Mouse (Mus musculus): ENCODE measurements around the gene Gm10518.

Gene Gm10518

GRCm38 (mm10) chr1:179824549-179824948 is 21.4 kb downstream of the Gm10518 start:
- no peak for TF ChIP-seq GATA4 (IDR thresholded peaks at IDR 0.05; ENCODE audit: insufficient replicate concordance, low read length)

DNA sequence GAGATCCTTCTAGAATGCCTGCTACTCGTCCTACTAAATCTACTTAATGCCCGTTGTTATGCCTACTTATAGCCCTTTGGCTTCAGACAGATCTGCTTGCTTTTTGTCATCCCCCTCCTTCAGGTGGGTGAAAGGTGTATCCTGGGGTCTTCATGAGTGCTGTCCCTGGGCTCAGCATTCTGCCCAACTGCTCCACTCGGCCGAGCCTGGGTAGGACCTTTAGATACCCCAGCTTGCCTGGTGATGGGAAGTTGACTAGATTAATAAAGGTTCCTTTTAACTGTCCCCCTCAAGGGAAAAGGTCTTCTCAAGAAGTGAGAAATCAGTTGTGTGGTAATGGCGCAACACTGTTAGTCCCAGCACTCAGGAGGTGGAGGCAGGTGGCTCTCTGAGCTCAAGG is 24.9 kb downstream of the Gm10518 start:
- TF ChIP-seq GATA4 (IDR thresholded peaks at IDR 0.05; ENCODE audit: insufficient replicate concordance, low read length), result no peak

- no peak for TF ChIP-seq GATA4 (IDR thresholded peaks at IDR 0.05; ENCODE audit: insufficient replicate concordance, low read length)
Measured at GRCm38 (mm10) chr1:179828900-179829299, 25.7 kb downstream of the Gm10518 start.

DNA sequence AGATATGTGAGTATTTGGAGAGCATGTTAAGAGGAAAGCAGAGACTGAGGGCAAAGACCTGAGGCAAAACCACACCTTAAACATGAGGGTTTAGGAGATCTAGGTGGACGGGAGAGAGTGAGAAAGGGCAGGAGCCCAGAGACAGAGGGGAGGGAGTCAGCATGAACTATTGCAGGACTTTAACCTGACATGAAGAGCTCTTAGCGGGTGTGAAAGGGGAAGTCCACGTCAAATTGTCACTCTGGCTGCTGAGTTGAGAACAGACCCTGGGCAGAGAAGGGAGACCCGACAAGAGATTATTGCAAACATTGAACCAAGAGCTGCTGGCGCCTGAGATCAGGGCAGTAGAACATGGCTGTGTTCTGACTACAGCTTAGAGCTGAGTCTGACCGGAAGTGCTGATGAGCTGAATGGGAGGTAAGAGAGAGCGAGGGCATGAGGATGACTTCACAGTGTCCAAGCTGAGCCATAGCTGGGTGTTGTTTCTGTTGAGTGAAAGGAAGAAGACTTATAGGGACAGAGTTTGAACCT is 29.6 kb downstream of the Gm10518 start:
- no peak for TF ChIP-seq GATA4 (IDR thresholded peaks at IDR 0.05; ENCODE audit: insufficient replicate concordance, low read length)

DNA sequence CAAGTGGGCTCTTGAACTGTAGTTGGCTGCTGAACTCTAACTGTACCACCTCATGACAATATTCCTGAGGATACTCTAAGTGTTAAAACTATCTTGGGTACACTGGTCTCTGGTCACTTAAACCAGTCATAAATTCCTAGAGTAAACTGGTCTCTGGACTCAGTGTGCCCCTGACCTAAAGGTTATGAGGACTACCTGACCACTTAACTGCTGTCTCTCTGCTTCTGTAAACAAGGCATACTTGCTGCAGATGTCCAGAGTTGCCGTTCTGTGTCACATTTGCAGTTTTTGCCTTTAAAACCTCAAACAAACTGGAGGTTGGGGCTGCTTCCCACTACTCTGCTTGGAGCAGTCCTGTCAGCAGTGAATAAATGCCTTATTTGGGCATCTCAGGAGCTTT is 30.4 kb downstream of the Gm10518 start:
- no peak for TF ChIP-seq GATA4 (IDR thresholded peaks at IDR 0.05; ENCODE audit: insufficient replicate concordance, low read length)

GRCm38 (mm10) chr1:179835753-179836425 is 32.7 kb downstream of the Gm10518 start:
- no peak for TF ChIP-seq GATA4 (IDR thresholded peaks at IDR 0.05; ENCODE audit: insufficient replicate concordance, low read length)

GRCm38 (mm10) chr1:179836426-179837404 is 33.5 kb downstream of the Gm10518 start:
- TF ChIP-seq GATA4 (IDR thresholded peaks at IDR 0.05; ENCODE audit: insufficient replicate concordance, low read length), result peak; percentile 85

GRCm38 (mm10) chr1:179842568-179842967 is 39.4 kb downstream of the Gm10518 start:
- TF ChIP-seq GATA4 (IDR thresholded peaks at IDR 0.05; ENCODE audit: insufficient replicate concordance, low read length), result no peak

- no peak for TF ChIP-seq GATA4 (IDR thresholded peaks at IDR 0.05; ENCODE audit: insufficient replicate concordance, low read length)
Measured at GRCm38 (mm10) chr1:179843981-179844380, 40.8 kb downstream of the Gm10518 start.

DNA sequence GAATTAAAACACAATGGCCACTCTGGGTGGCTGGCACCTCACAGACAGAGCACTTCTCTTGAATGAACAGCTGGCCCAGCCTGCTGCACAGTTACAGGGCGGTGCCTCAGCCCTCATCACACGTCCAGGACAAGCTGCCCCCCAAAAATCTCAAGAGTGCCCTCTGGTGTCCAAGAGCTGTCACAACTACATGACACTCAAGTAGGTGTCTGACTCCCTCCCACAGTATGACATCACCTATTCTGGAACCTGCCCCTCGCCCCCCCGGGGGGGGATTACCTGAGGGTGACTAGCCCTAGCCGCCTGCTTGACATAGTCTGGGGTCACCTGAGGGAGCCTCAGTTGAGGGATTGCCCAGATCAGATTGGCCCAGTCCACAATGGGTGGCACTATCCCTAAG is 41.7 kb downstream of the Gm10518 start:
- no peak for TF ChIP-seq GATA4 (IDR thresholded peaks at IDR 0.05; ENCODE audit: insufficient replicate concordance, low read length)

DNA sequence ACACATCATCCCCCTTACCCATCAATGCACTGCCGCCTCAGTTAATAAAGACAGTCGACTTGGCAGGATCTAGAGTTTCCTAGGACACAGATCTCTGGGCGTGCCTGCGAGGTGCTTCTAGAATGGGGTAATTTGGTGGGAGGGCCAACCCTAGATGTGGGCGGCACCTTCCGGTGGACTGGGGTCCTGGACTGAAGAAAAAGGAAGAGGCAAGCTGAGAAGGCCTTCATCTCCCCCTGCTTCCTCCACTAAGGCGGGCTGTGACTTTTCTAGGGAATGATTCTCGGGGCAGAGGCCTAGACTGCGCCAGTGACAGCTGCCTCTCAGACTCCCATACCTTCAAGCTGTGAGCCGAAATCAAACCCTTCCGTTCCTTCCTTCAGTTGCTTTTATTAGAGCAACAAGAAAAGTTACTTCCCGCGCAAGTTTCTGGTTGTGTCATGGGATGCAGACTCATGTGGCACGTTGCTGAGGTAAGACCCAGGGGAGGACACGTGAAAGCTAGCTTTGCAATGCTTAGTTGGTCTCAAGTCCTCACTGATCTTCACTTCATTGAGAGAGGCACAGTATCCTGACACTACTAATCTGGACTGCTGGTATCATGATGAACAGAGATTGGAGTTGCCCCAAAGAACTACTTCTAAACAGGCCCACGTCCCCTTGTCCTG is 42.8 kb downstream of the Gm10518 start:
- TF ChIP-seq GATA4 (IDR thresholded peaks at IDR 0.05; ENCODE audit: insufficient replicate concordance, low read length), result no peak

GRCm38 (mm10) chr1:179847173-179847572 is 44.0 kb downstream of the Gm10518 start:
- TF ChIP-seq GATA4 (IDR thresholded peaks at IDR 0.05; ENCODE audit: insufficient replicate concordance, low read length), result no peak

DNA sequence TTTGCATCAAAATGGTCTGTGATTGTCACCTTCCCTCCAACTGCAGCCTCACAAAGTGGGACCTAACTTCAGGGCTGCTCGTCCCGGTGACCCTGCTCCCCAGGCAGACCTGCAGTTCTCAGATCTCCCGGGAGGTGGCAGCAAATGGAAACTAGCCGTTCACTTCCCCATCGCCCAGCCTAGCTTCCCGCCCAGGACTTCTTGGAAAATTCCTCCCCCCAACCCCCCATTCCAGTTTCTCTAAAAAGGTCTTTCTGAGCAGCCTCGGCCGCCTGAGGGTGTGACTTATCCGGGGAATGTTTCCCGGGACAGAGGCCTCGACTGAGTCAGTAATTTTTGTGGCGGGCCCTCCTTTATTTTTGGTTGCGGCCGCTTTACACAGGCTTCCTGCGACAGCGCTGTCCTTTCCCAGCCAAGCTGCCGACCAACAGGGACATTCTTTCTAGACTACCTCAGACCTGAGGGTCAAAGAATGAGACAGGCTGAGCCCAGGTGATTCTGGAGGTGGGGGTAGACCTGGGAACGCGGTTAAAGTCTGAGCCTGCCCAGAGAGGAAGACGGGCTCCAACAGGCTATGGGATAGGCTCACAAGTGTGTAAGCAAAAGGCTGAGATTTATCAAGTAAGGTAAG is 44.7 kb downstream of the Gm10518 start:
- no peak for TF ChIP-seq GATA4 (IDR thresholded peaks at IDR 0.05; ENCODE audit: insufficient replicate concordance, low read length)

DNA sequence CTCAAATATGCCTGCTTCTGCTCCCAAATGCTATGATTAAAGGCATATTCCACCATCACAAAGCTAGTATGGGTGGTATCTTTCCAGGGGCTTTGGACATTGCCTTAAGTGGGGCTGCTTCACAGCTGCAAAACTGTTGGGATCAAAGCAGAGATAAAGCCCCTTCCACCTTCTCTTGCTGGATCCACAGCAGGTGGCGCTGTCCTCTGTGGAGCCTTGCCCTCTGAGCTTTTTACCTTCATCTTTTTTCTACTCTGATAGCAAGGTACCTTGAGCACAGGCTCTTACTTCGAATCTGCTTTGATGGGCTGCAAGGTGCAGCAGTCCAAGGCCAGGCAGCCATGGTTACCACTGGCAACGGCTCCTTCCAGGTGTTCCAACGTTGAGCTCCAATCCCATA is 50.2 kb downstream of the Gm10518 start:
- TF ChIP-seq GATA4 (IDR thresholded peaks at IDR 0.05; ENCODE audit: insufficient replicate concordance, low read length), result no peak
